Mouse (Mus musculus) embryo, embryonic 10.5 days (tissue): ENCODE measurements around the gene 5830473C10Rik.
"Not testable (repeated sequence)": the region's sequence is repeated elsewhere in the genome, so short reads cannot be mapped to it uniquely, and the experiment has no call there.

ENCODE experiments used
- DNase-seq: peaks from one replicate; pipeline ENCODE4 v3.0.0-alpha.2; 2015; ENCODE audit warnings: low spot score

5830473C10Rik gene

DNA sequence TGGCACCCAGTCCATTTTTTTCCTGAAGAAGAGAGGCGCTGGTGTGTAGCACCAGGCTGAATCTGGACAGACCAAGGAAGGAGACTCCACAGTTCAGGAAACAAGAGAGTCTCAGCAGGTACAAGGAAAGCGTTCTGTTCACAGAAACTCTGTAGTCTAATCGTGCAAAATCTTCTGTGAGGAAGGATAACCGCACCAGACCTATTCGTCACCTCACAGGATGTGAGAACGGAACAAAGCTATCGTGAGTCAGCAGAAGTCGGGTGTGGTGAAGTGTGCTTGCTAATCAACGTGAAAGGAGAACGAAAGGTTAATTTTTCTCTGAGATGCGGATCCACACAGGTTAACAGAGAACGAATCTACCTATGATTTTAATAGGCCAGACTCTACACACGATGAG lies 34.0 kb downstream of the 5830473C10Rik start:
- DNase-seq, result no peak

DNA sequence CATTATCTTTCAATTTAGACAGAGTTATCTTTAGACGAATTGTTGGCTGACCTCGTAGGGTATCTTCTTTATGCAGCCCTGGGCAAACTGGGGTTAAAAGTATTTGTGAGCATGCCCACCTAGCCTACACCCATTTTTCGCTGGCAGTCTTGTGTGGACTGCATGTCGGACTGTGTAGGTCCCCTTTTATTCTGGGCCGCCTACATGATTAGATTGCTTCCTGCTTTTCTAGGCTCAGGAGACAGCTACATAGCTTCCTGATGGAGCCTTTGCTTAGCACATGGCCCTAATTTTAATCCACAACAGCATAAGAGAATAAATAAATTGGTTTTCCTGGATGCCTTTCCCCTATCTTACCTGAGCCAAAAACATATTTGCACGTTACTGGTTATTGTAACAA lies 35.2 kb downstream of the 5830473C10Rik start:
- no peak for DNase-seq

DNA sequence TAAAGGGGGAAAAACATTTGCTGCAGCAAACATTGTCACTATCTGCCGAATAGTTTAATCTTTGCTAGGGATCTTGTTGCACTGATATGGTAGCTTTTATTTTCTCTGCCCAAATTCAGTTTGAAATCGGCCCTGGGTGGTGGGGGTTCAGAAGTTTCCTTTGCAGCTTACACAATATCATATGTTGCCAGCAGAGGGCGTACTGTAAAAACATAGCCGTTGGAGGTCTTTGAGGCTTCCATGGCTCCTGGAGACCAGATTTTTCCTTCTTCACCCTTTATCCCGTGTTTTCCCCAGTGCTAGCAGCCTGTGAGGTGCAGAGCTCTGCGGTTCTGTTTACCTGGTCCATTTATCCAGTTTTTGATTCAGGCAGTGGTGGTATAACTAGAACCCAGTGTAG lies 40.6 kb downstream of the 5830473C10Rik start:
- DNase-seq, result peak; percentile 85

DNA sequence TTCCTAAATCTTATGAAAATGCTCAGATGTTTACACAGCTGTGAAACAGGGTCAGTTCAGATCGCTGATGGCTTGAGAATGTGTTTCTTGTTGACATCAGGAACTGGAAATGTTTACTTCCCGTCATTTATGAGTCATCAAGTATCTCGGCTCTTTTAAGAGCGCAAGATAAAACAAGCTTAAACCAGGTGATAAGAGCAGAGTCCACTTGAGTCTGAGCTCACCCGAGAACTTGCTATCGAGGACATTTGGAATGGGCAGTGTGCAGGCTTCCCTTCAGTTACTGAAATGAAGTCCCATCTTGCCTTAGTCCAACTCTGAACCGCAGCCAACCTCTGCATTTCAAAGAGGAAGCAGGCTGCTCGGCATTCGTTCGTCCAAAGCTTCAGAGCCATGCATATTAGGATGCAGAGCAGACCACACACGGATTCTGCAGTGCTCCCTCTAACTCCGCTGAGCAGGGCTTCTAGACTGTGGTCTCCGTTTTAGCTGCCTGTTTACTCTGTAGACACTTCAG lies 42.6 kb downstream of the 5830473C10Rik start:
- no peak for DNase-seq

DNA sequence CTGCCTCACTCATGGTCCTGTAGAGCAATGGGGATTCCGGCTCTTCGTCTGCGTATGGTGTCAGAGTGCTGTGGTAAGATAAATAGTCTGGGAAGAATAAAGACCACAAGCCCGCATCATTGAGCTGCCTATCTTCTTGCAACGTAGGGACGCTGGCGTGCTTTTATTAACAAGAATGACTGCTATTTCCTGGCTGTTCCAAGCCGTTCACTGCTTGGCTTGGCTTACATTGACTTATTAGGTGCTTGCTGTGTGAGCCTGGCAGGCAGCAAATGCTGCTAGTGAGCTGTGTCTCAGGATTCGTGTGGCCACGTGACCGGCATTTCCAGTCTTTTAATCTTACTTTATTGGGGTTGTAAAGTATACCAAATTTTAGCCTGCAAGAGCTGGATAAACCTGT lies 48.0 kb downstream of the 5830473C10Rik start:
- peak; percentile 30 for DNase-seq

DNA sequence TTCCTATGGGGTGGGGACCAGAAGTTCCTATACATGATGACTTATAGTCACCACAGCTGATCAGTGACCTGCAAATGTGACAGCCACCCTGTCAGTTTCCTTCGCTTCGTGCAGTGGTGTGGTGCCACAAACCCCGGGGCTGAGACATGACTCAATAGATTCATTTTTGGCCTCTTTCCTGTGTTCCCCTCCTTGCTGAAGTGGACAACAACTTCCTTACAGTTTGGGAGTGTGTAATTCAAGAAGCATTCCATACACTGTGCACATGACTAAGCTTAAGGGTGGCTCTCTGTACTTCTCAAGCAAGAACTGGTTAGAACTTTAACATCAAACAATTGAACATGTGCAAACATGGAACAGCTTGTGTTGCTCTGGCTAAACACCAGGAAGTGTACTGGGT lies 50.5 kb downstream of the 5830473C10Rik start:
- no peak for DNase-seq

DNA sequence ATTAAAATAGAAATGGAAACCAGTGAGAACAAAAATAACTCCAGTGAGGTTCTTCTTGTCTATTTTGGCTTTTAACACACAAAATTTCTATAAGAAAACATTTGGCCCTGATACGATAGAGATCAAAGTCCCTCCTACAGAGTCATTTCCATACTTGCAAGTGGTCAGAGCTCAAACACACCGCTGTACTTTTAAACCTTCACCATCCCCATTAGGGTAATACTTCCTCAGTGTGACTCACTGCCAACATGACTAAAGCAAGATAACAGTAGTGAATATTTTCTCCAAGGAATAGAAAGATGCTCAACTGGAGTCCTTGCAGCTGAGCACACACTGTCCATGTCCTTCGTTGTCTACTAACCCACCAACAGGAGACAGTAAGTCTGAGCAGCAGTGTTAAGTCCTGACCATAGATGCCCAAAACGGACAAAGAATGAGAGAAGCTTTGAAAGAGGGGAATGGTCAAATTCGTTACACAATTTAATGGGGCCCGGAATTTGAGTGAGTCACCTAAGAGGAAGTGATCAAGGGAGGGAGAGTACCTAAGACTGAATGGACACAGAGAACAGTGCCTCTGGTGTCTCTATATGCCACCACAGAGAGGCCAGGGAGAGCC lies 51.2 kb downstream of the 5830473C10Rik start:
- DNase-seq, result no peak

DNA sequence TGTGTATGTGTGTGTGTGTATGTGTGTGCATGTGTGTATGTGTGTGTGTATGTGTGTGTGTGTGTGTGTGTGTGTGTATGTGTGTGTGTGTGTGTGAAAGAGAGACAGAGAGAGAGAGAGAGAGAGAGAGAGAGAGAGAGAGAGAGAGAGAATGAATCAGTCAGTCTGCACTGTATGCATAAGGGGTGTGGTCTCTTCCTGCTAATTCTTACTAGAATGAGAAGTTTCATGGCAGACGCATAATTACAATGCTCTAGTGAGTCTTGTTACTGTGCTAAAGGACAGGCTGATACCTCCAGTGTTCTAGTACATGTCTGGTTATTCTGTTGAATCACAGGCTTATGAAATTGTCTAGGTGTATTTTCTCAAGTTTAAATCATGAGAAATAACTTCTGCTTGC lies 51.8 kb downstream of the 5830473C10Rik start:
- DNase-seq, result not testable (repeated sequence)

DNA sequence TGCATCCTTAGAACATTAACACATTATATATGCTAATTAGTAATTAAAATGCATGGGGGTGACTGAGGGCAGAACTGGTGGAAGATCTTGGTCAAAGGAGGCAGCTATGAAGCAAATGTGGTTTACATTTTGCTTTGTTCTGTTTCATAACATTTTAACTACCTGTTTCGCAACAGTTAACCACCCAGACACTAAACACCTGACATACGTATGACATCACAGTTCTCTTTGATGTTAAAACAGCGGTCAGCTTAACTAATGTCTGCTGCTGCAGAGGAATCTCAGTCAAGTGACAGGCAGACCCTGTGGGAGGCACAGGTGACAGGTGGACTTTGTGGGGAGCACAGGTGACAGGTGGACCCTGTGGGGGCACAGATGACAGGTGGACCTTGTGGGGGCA lies 57.0 kb downstream of the 5830473C10Rik start:
- no peak for DNase-seq

DNA sequence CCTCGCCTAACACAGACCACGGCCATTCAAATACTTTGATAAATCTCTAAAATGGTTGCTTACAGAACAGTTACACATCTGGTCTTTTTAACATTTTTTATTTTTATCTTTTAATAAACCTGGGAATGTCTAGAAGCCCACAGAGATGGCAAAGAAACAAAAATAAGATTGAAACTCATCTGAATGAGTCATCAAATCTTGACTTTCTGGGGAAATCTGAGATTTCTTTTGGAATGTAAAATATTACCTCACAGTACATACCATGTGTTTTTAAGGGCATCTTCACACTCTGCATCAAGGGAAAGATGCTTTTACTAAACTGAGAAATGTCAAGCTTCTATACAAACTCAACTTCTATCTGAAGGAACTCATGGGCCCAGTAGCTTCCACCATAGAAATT lies 60.4 kb downstream of the 5830473C10Rik start:
- DNase-seq, result no peak

DNA sequence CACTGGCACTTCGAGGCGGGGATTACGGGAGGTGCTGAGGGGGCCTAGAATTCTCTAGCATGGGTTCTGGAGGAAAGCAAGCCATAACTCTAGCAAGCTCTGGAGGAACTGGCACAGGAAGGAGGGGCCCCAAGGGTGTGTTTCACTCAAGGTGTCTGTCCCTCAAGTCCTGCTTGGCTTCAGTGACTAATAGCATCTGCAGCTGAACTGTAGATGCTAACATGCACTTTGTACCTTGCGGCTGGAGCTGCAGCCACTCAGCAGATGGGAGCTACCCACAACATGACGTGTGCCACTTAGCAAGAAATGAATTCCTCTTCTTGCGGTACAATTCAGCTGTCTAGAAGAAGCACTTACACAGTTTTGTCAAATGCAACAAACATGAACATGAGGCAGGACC lies 60.8 kb downstream of the 5830473C10Rik start:
- DNase-seq, result no peak

DNA sequence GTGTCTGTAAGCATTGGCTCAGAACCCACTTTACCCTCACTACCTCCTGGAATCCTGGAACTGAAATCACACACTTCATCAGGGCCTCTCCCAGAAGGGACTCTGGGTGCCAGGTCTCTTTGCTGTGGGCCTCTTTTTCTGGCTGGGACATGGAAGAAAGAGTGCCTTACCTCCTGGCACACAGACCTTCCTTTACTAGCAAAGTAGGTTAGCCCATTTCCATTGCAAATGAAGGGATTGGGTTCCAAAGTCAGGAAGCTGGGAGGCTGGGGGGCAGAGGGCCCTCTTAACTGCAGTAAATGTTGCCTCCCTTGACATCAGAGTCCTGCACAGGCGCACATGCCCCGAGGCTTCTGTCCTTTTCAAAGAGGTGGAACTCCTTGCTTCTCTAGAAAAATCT lies 62.3 kb downstream of the 5830473C10Rik start:
- DNase-seq, result no peak

DNA sequence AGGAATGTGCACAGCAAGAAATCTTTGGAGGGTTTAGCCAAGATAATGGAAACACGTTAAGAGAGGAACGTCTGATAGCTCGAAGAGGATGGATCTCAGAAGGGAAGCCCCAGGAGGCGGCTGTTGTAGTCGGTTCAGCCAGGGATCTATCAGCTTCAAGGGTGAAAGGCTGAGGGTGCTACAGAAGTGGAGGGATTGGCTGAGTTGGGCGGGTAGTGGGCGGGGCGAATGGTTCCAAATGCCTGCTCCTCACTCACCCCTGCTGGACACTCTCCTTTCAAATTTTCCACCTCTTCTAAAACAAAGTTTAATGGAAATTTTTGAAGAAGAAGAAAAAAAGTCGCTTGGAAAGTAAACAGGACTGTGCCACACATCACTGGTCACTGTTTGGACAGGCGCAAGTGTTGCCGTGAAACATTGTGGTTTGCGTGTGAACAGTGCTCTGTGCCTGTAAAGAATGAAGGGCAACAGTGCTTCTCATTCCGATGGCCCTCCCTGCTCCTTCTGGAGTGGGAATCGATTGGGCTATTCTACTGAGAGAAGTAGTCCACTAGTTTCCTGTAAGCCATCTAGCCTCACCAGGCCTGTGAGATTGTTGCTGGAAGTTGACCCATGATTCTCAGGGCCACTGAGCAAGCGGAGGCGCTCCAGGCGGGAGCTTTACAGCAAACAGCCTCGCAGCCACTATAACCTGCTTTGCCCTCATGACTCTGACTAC lies 64.0 kb downstream of the 5830473C10Rik start:
- no peak for DNase-seq

DNA sequence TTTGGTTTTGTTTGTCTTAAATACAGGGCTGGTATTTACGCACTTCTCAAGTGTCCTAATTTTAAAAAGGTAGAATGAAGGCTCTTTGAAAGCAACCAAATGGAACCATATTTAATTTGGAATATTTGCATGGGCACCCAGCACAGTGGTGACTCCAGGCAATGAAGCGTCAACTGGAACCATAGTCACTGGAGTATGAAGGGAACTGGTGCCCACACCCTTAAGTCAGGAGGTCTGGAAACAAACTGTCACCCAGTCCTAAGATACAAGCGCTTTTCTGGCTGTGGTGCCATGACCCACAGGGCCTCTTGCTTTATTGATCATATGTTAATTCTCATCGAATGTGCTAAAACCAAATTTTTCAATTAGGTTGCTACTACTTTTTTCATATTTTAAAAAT lies 66.5 kb downstream of the 5830473C10Rik start:
- DNase-seq, result no peak

DNA sequence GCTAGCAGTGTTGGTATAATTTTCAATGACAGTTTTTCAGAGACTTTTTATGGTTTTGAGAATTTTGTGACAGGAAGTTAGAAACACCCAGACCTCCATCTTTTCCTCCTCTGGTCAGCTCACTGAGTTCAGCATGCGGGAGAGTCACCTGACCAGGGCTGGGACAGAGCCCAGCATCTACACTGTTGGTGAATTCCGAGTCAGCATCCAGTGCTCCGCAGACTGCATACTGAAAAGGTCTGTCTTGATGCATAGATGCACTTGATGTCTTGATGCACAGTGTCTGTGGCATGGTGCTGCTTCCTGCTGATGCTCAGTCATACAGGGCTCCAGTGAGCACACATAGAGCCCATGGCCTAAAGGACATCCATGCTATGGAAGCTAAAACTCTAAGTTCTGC lies 67.1 kb downstream of the 5830473C10Rik start:
- DNase-seq, result no peak

DNA sequence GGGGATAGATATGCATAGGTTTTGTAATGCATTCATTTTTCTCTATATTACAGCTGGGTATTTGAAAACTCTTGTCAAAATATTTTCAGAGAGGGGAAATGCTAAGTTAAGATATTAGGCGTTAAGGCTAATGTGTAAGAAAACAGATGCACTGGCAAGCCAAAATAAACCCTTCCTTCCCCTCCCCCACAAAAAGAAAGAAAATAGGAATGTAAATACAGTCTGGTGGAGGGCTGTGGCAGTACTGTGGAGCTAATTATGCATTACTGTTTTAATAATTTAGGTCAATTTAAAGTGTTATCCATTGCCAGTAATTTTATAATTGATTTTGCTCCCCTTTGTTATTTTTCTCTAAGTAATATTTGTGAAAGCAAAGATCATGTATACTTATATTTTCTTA lies 67.6 kb downstream of the 5830473C10Rik start:
- DNase-seq, result no peak

DNA sequence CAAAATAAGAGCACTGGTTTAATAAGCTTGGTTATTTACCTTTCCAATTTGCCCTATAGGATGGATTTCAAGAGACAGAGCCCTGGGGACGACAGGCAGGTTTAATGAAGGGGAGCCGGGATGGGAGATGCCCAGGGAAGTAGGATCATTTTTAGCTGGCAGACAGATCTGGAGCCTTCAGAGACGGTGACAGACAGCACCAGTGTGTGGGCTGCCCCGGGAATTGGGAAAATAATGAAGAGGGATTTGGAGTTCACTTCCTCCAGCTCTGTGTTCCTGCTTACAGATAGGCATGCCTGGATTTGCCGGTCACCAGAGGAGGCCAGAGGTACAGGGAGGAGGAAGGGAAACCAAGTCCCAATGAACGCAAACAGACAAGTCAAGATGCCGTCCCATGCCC lies 74.0 kb downstream of the 5830473C10Rik start:
- DNase-seq, result no peak

DNA sequence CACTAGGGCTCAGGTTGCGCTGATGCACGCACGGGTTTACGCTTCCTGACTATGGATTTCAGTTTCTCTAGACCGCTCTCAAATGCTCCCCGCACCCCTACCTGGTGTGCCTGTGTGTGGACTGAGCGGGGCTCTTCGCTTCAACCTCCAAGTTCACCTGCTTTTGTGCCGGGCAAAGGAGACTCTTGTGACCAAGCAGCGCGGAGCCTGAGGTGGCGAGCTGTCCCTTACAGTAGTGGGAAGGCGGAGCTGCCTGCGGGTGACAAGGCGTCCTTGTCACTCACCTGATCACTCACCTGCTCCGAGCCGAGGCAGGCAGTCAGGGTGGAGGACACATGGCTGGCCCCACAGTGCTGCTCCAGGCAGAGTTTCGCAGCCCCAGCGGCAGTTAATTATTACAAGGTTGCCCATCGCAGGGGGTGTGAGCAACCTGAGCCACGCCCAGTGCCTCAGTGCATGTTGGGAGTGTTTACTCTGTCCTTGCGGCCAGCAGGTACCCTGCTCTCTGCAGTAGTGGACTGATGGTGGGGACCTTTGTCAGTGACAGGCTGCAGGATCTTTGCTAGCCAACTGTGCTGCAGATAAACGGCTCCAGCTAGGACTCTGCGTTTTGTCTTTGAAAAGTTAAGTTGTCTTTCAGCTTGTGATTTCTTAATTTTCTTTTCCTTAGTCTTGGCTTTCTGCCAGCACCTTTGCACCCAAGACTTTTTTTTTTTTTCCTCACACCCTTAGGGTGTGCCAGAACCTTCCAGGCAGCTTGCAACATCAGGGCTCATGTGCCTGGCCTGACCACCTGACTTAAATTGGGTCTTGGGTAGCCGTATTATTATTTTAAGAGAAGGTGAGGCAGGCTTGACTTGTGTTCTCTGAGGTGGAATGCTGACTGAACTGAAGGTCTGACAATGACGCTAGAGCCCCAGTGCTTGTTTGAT lies 79.6 kb downstream of the 5830473C10Rik start, which contains the start of gene Rassf6:
Gene Rassf6 (minus strand): TSS at position 372 of the 932 bp plus-strand sequence.
- DNase-seq, result peak; percentile 34

DNA sequence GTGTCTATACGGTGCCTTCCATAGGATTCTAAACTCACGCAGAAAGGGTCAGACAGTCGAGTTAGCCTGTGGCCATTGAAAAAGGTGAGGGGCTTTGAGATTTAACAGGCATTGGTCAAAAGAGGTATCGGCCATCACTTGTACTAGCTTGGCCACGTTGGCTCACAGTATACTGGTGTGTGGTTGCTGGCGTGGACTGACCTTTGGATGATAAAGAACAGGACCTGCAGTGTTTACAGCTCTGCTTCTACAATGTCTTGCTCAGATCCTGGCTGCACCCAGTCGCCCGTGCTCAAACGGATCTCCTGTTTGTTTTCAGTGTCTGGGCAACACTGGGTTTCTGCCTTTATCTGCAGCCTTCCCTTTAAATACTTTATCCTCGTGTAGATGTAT lies 80.3 kb downstream of the 5830473C10Rik start:
- DNase-seq, result no peak

DNA sequence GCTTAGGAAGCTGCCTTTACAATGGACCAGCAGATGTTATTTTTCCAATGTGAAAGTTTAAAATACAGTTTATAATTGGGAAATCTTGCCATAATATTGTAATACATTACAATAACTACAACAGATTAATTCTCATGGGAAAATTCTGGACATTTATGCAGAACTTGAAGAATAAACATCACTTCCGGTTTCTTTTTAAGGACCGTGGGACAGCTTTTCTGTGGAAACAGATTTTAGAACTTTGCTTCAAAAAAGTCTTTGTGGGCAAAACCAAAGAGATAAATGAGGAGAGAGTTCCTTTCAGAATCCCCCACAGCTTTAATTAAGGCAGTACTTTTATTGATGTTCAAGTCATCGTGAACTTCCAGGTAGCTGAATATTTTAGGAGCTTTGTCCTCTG lies 84.7 kb downstream of the 5830473C10Rik start:
- no peak for DNase-seq

DNA sequence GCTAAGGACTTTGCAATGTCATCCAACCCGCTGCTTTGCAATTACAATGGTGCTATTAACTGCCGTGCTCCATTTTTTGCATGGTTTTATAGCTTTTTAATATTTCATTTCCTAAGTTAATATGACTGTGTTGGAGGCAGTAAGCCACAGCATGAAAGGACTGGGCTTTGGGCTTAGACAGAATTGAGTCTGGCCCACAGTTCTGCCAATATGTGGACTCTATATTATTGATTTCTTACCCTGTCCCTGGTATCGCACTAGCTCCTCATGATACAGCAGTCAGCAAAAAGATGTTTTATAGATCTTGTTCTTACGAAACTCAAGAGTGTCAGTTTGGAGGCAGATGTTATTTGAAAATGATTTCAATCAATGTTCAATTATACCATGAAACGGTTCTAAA lies 85.5 kb downstream of the 5830473C10Rik start:
- no peak for DNase-seq
